Comparison of ENCODE assay signal across 9 mouse cellular contexts in genomic region chr9:20385343-20385703, GRCm38 (mm10). TPM values are rescaled to one million over a fixed set of nuclear protein-coding genes. Genes with fewer than 3 reads are reported as not detected.
A peak's percentile ranks its signal among the peaks of the same experiment; 100 is the strongest.
DNase-seq lines count a peak whose midpoint lies in the region; ATAC-seq and TF ChIP-seq lines count a peak whose summit lies in the region.
"Had no signal": no experiment of that assay in that cellular context is flagged by ENCODE, and none has a peak within 500 bp of the region (broad histone marks: within the 10 kb centered on the region; RNA-seq: fewer than 3 reads in every experiment).

No protein-coding gene starts in this region.

- H3K9ac ChIP-seq in CH12.LX (ENCODE audit: insufficient read depth, low read depth): peak overlapping the region; percentile 18
- peak overlapping the region; percentile 73 for H3K9ac ChIP-seq in forebrain, postnatal 0 days

- TF ChIP-seq CTCF in gastrocnemius, adult 2 months (IDR thresholded peaks at IDR 0.05): no peak
- TF ChIP-seq CTCF in CH12.LX (conservative IDR thresholded peaks at IDR 0.05 in 1 of 2, IDR thresholded peaks at IDR 0.05 in 1 of 2; ENCODE audit: low read depth in 2 of 2, low read length in 2 of 2): no peak
- TF ChIP-seq CTCF in forebrain, postnatal 0 days (IDR thresholded peaks at IDR 0.05; ENCODE audit: low read depth): no peak

- ATAC-seq in forebrain, postnatal 0 days: no peak

- no peaks in the 10 kb centered on the region for H3K9me3 ChIP-seq in CH12.LX (replicated peaks; ENCODE audit: low read length)
- H3K9me3 ChIP-seq in forebrain, postnatal 0 days (ENCODE audit: low read length): 0 out of 2 replicates have a peak, but pooled peaks cover 4% of the 10 kb centered on the region

- no peak for TF ChIP-seq EP300 in CH12.LX (IDR thresholded peaks at IDR 0.05; ENCODE audit: low read length)

- DNase-seq in gastrocnemius, adult 2 months: peak; percentile 26
- no peak for DNase-seq in gastrocnemius, postnatal 25 days
- no peak for DNase-seq in CH12.LX (ENCODE audit: extremely low read depth)
- no peak for DNase-seq in forebrain, postnatal 0 days
- no peak for DNase-seq in B cell, adult 2 months
- DNase-seq in gastrocnemius, postnatal 10 days: no peak
- no peak for DNase-seq in embryo, embryonic 11 days

- in situ Hi-C loops in CH12.LX (cut with MboI; ENCODE audit: low pct_ligation_motif_present, low pct_unique_long_range_greater_than_20kb, low sequenced_read_pairs): no loop called here

- TF ChIP-seq POLR2A in CH12.LX (IDR thresholded peaks at IDR 0.05; ENCODE audit: low read depth, low read length): no peak

- 19% methylated on average over 16 of the region's 16 CpGs for WGBS in forebrain, postnatal 0 days
- 18% methylated on average over 16 of the region's 16 CpGs for WGBS in macrophage (ENCODE audit: missing documents)

- no peak for TF ChIP-seq RAD21 in CH12.LX (IDR thresholded peaks at IDR 0.05; ENCODE audit: low read depth, low read length)

- peak overlapping the region; percentile 78 for H3K4me3 ChIP-seq in gastrocnemius, adult 2 months
- peak overlapping the region; percentile 75 to 84 (median 77) for H3K4me3 ChIP-seq in CH12.LX (replicated peaks in 1 of 3; ENCODE audit: low read depth in 2 of 3, low read length in 2 of 3, poor library complexity in 1 of 3)
- H3K4me3 ChIP-seq in forebrain, postnatal 0 days (ENCODE audit: low read depth, low read length): peak overlapping the region; percentile 68
- peak overlapping the region; percentile 69 for H3K4me3 ChIP-seq in macrophage (ENCODE audit: inconsistent target)

- peak overlapping the region; percentile 55; the same call in 1 of the 2 replicates for H3K4me2 ChIP-seq in CH12.LX (ENCODE audit: insufficient read depth, low read depth, poor library complexity, severe bottlenecking)
- H3K4me2 ChIP-seq in forebrain, postnatal 0 days (ENCODE audit: low read depth): peak overlapping the region; percentile 56

- intact Hi-C loops in gastrocnemius, adult 2 months (cut with DNase I): loop anchor here (10.0 kb wide), 2 partner anchors 69 to 259 kb away; partner anchors contain the start of genes Fbxl12 and Ubl5

- peaks cover 5 to 18% of the 10 kb centered on the region in 2 experiments; a peak in 3 of 4 replicates for H3K4me1 ChIP-seq in CH12.LX (ENCODE audit: control insufficient read depth in 1 of 2, insufficient read depth in 2 of 2)
- H3K4me1 ChIP-seq in forebrain, postnatal 0 days (ENCODE audit: insufficient read depth): peaks cover 15% of the 10 kb centered on the region

- no peaks in the 10 kb centered on the region for H3K79me2 ChIP-seq in CH12.LX (replicated peaks; ENCODE audit: control insufficient read depth, extremely low read depth, insufficient read depth, poor library complexity, severe bottlenecking)
- peaks cover 43% of the 10 kb centered on the region for H3K79me2 ChIP-seq in macrophage (ENCODE audit: inconsistent target)

- dilution Hi-C loops in CH12.LX (cut with MboI; ENCODE audit: extremely low pct_ligation_motif_present, extremely low pct_unique_long_range_greater_than_20kb, low sequenced_read_pairs): no loop called here

- H3K27me3 ChIP-seq in CH12.LX (replicated peaks): no peaks in the 10 kb centered on the region
- no peaks in the 10 kb centered on the region for H3K27me3 ChIP-seq in forebrain, postnatal 0 days (ENCODE audit: insufficient read depth, low read length)

- no peaks in the 10 kb centered on the region for H3K36me3 ChIP-seq in CH12.LX (replicated peaks in 1 of 2; ENCODE audit: control insufficient read depth in 1 of 2, insufficient read depth in 1 of 2, low read length in 1 of 2)
- H3K36me3 ChIP-seq in forebrain, postnatal 0 days (ENCODE audit: insufficient read depth): no peaks in the 10 kb centered on the region
- H3K36me3 ChIP-seq in macrophage (ENCODE audit: inconsistent target): no peaks in the 10 kb centered on the region

- peak overlapping the region; percentile 86 for H3K27ac ChIP-seq in gastrocnemius, adult 2 months
- H3K27ac ChIP-seq in CH12.LX (ENCODE audit: insufficient read depth, low read depth): no peak overlapping the region
- no peak overlapping the region for H3K27ac ChIP-seq in forebrain, postnatal 0 days (ENCODE audit: low read depth, low read length)
- peak overlapping the region; percentile 25; the same call in 1 of the 2 replicates for H3K27ac ChIP-seq in macrophage

TF ChIP-seq in CH12.LX, 34 proteins besides CTCF, POLR2A, EP300 and RAD21:
- no peak for TF ChIP-seq ZKSCAN1 (IDR thresholded peaks at IDR 0.05; ENCODE audit: borderline replicate concordance, low read depth, low read length)
- peak; percentile 2; the same call in 1 of the 2 replicates for TF ChIP-seq SIN3A (IDR thresholded peaks at IDR 0.05; ENCODE audit: low read length)

RNA-seq across cellular contexts. Expression of gene Zfp560, which starts 0.3 kb away (rescaled TPM):
- total RNA-seq in gastrocnemius, adult 2 months (2021): 10 to 100 TPM; 11.6 to 11.9 TPM
- total RNA-seq in gastrocnemius, postnatal 25 days (2021): 10 to 100 TPM in 1 of 2 experiments, 1 to 10 TPM in 1; 8.2 to 10.5 TPM
- total RNA-seq in CH12.LX (2012; rRNA removed) (10.6 and 13.1 TPM in 2 replicates), CH12.LX (2014; rRNA removed) (29.0 and 31.8 TPM in 2 replicates)
- polyA plus RNA-seq in CH12.LX (2012; ENCODE audit: insufficient read length, low read depth) (11.0 and 12.4 TPM in 2 replicates), macrophage (2018) (3.2 to 8.7 TPM (median 8.1 TPM) in 3 replicates)
- 51.3 and 55.8 TPM in 2 replicates for total RNA-seq in forebrain, postnatal 0 days (2014; rRNA removed)
- polyA plus RNA-seq in forebrain, postnatal 0 days (2015; fragmentation: Nextera tagmentation; extraction: Ambion mirVana): 88.3 and 119 TPM in 2 replicates
- 10 to 100 TPM in 3 of 26 experiments, 1 to 10 TPM in 22, under 1 TPM in 1; 0.71 to 12.5 (median 6.9) TPM for total RNA-seq in macrophage (2018; cell fraction: chromatin; rRNA removed)
- total RNA-seq in macrophage (2018; cell fraction: cytosol; rRNA removed): 10 to 100 TPM in 2 of 26 experiments, 1 to 10 TPM in 24; 4.3 to 11.7 (median 7.2) TPM
- total RNA-seq in macrophage (2018; cell fraction: nucleus; rRNA removed): 10 to 100 TPM in 6 of 26 experiments, 1 to 10 TPM in 19, under 1 TPM in 1; 0.66 to 13.8 (median 6.7) TPM
- 10 to 100 TPM; 10.2 to 10.6 TPM for total RNA-seq in gastrocnemius, postnatal 10 days (2021)

RNA-seq across cellular contexts. Expression of gene Olfr18, which starts 49.4 kb away (rescaled TPM):
- total RNA-seq in gastrocnemius, adult 2 months (2021): not detected
- total RNA-seq in gastrocnemius, postnatal 25 days (2021): not detected
- total RNA-seq in CH12.LX (2012; rRNA removed) (not detected in 2 replicates), CH12.LX (2014; rRNA removed) (not detected in 2 replicates)
- polyA plus RNA-seq in CH12.LX (2012; ENCODE audit: insufficient read length, low read depth) (not detected in 2 replicates), macrophage (2018) (not detected in 3 replicates)
- 0.10 TPM in 1 of 2 replicates, not detected in the other for total RNA-seq in forebrain, postnatal 0 days (2014; rRNA removed)
- polyA plus RNA-seq in forebrain, postnatal 0 days (2015; fragmentation: Nextera tagmentation; extraction: Ambion mirVana): 0.13 TPM in 1 of 2 replicates, not detected in the other
- not detected for total RNA-seq in macrophage (2018; cell fraction: chromatin; rRNA removed)
- not detected for total RNA-seq in macrophage (2018; cell fraction: cytosol; rRNA removed)
- not detected for total RNA-seq in macrophage (2018; cell fraction: nucleus; rRNA removed)
- total RNA-seq in gastrocnemius, postnatal 10 days (2021): not detected
- polyA plus RNA-seq: gonadal fat pad, adult 2 months had no signal

Comparison
In these comparisons a context has a peak if more than half of its experiments do, and no peak if none do; other contexts are left out.
1. H3K27ac ChIP-seq: peak in gastrocnemius, adult 2 months (single experiment) and macrophage (single experiment); none in CH12.LX (single experiment) and forebrain, postnatal 0 days (single experiment).
2. Peak in every context shown above with its lines, with median percentiles within 50 percentile points of each other: H3K4me3 ChIP-seq.